Mouse (Mus musculus): ENCODE results near the gene Pnpla3.
A peak's percentile ranks its signal among the peaks of the same experiment; 100 is the strongest.

The Pnpla3 gene

GRCm38 (mm10) chr15:84178733-84179132 lies 11.1 kb downstream of the Pnpla3 start:
- no peak for DNase-seq (ENCODE audit: low spot score in 2 of 2)

- no peak for DNase-seq (ENCODE audit: low spot score in 2 of 2)
These were observed 14.4 kb downstream of the Pnpla3 start for GRCm38 (mm10) chr15:84182000-84182399.

- no peak for DNase-seq (ENCODE audit: low spot score in 2 of 2)
These were observed 16.3 kb downstream of the Pnpla3 start for GRCm38 (mm10) chr15:84183967-84184366.

GRCm38 (mm10) chr15:84186196-84186595 lies 18.6 kb downstream of the Pnpla3 start:
- DNase-seq (ENCODE audit: low spot score in 2 of 2), result no peak

GRCm38 (mm10) chr15:84188887-84189530 lies 21.4 kb downstream of the Pnpla3 start:
- DNase-seq (ENCODE audit: low spot score in 2 of 2), result no peak

GRCm38 (mm10) chr15:84189881-84190280 lies 22.2 kb downstream of the Pnpla3 start:
- no peak for DNase-seq (ENCODE audit: low spot score in 2 of 2)

GRCm38 (mm10) chr15:84191724-84192057 lies 24.1 kb downstream of the Pnpla3 start:
- DNase-seq (ENCODE audit: low spot score in 2 of 2), result no peak

GRCm38 (mm10) chr15:84192058-84192791 lies 24.6 kb downstream of the Pnpla3 start, which contains the start of gene Samm50:
Gene Samm50, plus strand, starts transcription at chr15:84192241.
- DNase-seq (ENCODE audit: low spot score in 2 of 2), result peak; percentile 88 to 93

GRCm38 (mm10) chr15:84196486-84197165 lies 29.0 kb downstream of the Pnpla3 start:
- no peak for DNase-seq (ENCODE audit: low spot score in 2 of 2)

- no peak for DNase-seq (ENCODE audit: low spot score in 2 of 2)
These were observed 39.7 kb downstream of the Pnpla3 start for GRCm38 (mm10) chr15:84207327-84207726.

- DNase-seq (ENCODE audit: low spot score in 2 of 2), result peak; percentile 71 to 78
These were observed 42.1 kb downstream of the Pnpla3 start for GRCm38 (mm10) chr15:84209517-84210412.

GRCm38 (mm10) chr15:84210461-84210860 lies 42.8 kb downstream of the Pnpla3 start:
- DNase-seq (ENCODE audit: low spot score in 2 of 2), result no peak

GRCm38 (mm10) chr15:84210941-84211340 lies 43.3 kb downstream of the Pnpla3 start:
- DNase-seq (ENCODE audit: low spot score in 2 of 2), result peak; percentile 22 to 69

- peak in 1 of 2 experiments; percentile 63 for DNase-seq (ENCODE audit: low spot score in 2 of 2)
These were observed 43.9 kb downstream of the Pnpla3 start for GRCm38 (mm10) chr15:84211564-84211963.

- DNase-seq (ENCODE audit: low spot score in 2 of 2), result peak; percentile 89 to 98
These were observed 44.6 kb downstream of the Pnpla3 start for GRCm38 (mm10) chr15:84212031-84212755.

GRCm38 (mm10) chr15:84212756-84213105 lies 45.1 kb downstream of the Pnpla3 start:
- DNase-seq (ENCODE audit: low spot score in 2 of 2), result peak in 1 of 2 experiments; percentile 68

- DNase-seq (ENCODE audit: low spot score in 2 of 2), result peak in 1 of 2 experiments; percentile 61
These were observed 45.6 kb downstream of the Pnpla3 start for GRCm38 (mm10) chr15:84213162-84213739.

GRCm38 (mm10) chr15:84214476-84214875 lies 46.8 kb downstream of the Pnpla3 start:
- no peak for DNase-seq (ENCODE audit: low spot score in 2 of 2)

GRCm38 (mm10) chr15:84215273-84215672 lies 47.6 kb downstream of the Pnpla3 start:
- no peak for DNase-seq (ENCODE audit: low spot score in 2 of 2)

GRCm38 (mm10) chr15:84216026-84216425 lies 48.4 kb downstream of the Pnpla3 start:
- DNase-seq (ENCODE audit: low spot score in 2 of 2), result no peak
